Mouse (Mus musculus): ENCODE measurements around the gene Amd1.
A peak's percentile ranks its signal among the peaks of the same experiment; 100 is the strongest.

The Amd1 gene

DNA sequence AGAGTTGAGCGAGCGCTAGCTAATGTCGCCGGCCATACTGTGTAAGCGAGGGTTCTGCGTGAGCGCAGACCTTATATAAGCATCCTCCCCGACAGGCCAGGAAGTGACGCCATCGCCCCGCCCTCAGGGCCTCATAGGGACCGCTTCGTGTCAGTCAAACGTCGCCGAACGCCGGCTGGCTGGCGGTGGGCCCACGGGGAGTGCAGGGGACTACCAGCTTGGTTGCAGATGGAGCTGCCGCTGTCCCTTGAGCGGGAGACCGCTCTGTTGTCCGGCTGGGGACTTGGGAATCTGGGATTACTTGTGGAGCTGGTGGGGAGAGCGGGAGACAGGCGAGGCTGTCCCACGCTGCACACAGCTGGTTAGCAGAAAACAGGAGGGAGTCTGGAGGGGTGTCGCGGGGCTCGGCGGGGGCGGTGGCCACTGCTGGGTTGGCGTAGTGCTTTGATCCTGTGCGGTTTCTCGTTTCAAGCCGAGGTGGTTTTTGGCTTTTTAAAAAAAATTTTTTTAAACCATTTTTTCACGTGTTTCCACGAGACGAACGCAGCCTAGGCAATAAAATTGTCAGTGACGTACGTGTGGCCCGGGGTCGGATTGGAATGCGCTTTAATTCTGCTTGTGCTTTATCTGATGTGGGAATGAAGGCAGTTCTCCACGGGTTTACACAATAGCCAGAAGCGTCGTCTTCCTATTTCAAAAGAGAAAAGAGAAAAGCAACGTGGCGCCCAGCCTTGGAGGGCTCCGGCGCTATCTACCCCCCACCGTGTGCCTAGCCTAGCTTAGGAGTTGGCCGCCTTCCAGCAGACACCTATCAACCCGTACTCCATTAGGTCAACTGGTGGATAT lies at the start of gene Amd1:
Gene Amd1 (minus strand): TSS at position 47 of the 846 bp plus-strand sequence.
- ATAC-seq (ENCODE audit: low TSS enrichment), result peak; percentile 97

DNA sequence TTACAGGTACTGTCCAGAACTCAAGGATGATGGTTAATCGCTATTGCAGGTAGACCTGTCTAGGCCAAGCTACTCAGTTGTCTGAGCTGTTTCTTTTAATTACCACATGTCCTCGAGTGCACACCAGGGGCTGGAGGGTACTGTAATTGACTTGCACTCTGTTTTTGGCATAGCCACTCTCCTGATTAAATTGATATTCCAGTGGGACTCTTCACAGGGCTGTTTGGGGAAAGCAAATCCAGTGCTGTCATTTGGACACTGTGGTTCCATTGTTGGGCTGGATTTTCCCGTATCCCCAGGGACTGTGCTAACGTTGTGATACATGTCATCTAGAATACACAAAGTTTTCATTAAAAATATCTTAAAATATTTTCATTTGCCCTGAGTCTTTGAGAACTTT lies 49.2 kb upstream of the Amd1 start:
- ATAC-seq (ENCODE audit: low TSS enrichment), result no peak

- no peak for ATAC-seq (ENCODE audit: low TSS enrichment)
Measured at GRCm38 (mm10) chr10:40350245-40350932, 48.4 kb upstream of the Amd1 start.

- peak; percentile 29 for ATAC-seq (ENCODE audit: low TSS enrichment)
Measured at GRCm38 (mm10) chr10:40349631-40350177, 47.7 kb upstream of the Amd1 start.

GRCm38 (mm10) chr10:40348566-40349536 lies 46.9 kb upstream of the Amd1 start:
- peak; percentile 92 for ATAC-seq (ENCODE audit: low TSS enrichment)

DNA sequence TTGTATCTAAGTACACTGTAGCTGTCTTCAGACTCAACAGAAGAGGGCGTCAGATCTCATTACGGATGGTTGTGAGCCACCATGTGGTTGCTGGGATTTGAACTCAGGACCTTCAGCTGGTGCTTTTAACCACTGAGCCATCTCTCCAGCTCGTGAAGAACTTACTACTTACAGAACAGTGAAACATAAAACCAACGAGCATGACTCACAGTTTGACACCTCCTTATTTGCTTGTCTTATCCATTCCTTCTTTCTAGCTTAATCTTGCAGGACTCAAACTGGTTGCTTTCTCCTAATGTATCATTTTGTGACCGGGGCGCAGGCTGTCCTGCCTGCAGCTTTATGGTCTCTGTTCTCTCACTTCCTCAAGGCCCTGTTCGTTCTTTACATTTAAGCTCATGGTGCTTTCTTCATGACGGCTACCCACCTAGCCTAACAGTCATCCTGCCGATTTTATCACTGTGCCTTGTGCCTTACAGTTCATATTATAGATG lies 45.5 kb upstream of the Amd1 start:
- no peak for ATAC-seq (ENCODE audit: low TSS enrichment)

- ATAC-seq (ENCODE audit: low TSS enrichment), result no peak
Measured at GRCm38 (mm10) chr10:40346776-40347403, 44.9 kb upstream of the Amd1 start.

GRCm38 (mm10) chr10:40342036-40342435 lies 40.0 kb upstream of the Amd1 start:
- ATAC-seq (ENCODE audit: low TSS enrichment), result no peak

DNA sequence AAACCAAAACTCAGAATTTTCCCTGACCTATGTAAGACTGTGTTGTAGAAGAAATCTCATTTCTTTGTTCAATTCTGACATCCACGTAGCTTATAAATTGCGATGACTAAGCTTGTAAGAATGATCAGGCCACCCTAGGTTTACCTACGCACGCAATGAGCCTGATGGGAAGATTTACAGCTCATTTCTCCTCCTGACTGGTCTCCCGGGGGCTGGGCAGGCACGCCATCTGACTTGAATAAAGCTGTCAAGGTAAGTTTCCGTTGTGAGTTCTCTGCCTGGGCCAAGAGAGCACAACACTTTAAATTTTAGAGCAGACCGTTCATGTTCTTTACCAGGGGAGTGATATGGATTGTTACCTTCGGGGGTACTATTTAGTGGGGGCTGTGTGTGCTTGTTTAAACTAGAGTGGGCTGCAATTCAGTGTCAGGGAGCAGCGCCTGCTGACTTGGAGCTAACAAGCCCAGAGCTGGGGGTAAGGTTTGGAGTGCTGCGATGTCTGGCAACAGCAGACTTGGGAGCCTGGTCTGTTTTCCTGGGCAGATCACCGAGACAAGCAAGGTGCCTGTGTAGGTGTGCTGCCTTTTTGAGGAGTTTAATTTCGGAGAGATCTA lies 37.5 kb upstream of the Amd1 start, which contains the start of gene Cdk19:
Gene Cdk19 (plus strand): TSS at position 214 of the 614 bp plus-strand sequence.
- no peak for ATAC-seq (ENCODE audit: low TSS enrichment)

- no peak for ATAC-seq (ENCODE audit: low TSS enrichment)
Measured at GRCm38 (mm10) chr10:40332864-40333263, 30.9 kb upstream of the Amd1 start.

DNA sequence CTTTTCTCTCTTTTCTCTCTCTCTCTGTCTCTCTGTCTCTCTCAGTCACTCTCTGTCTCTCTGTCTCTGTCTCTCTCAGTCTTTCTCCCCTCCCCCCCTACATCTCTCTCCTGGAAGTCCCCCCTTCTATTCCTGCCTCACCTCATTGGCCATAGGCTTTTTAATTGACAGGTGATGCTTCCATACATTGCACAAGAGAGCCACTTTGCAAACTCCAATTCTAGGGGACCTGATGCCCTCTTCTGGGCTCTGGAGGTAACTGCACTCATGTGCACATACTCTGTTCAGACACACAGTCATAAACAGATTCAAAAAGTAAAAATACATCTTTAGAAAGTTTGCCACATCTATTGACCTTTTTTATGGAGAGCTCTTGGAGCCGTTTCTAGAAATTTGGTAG lies 28.3 kb upstream of the Amd1 start:
- ATAC-seq (ENCODE audit: low TSS enrichment), result no peak

DNA sequence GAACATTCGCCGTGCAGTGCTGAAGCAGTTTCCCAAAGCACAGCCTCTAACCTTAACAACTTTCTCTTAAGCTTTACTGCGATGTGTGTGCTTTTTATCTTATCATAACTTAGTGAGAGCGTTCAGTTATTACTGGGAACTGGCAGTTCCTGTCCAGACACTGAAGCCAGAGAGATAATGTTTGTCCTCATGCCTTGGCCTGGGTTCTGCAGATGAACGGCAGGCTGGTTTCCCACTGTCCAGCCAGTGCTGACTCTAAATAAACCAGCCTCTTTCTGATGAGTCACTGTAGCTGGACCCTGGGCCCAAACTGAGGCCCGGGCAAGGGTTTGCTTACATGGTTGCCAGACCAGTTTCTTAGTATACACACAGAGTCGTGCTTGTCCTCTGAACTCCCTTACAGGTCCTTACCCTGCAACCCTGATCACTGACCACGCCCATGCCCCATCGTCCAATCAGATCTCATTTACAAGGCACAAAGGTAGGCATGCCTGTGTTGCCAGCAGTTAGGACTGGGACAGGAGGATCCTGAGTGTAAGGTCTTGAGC lies 26.1 kb upstream of the Amd1 start:
- ATAC-seq (ENCODE audit: low TSS enrichment), result no peak

- ATAC-seq (ENCODE audit: low TSS enrichment), result no peak
Measured at GRCm38 (mm10) chr10:40320306-40320705, 18.3 kb upstream of the Amd1 start.

- no peak for ATAC-seq (ENCODE audit: low TSS enrichment)
Measured at GRCm38 (mm10) chr10:40316841-40317585, 15.0 kb upstream of the Amd1 start.

GRCm38 (mm10) chr10:40312781-40313180 lies 10.8 kb upstream of the Amd1 start:
- no peak for ATAC-seq (ENCODE audit: low TSS enrichment)

- no peak for ATAC-seq (ENCODE audit: low TSS enrichment)
Measured at GRCm38 (mm10) chr10:40309884-40310635, 8.1 kb upstream of the Amd1 start.

- ATAC-seq (ENCODE audit: low TSS enrichment), result no peak
Measured at GRCm38 (mm10) chr10:40307826-40308583, 6.0 kb upstream of the Amd1 start.

- ATAC-seq (ENCODE audit: low TSS enrichment), result no peak
Measured at GRCm38 (mm10) chr10:40305989-40306388, 4.0 kb upstream of the Amd1 start.

Measured in frontal cortex, adult (tissue).